Mouse (Mus musculus) myocyte (in vitro differentiated cells): ENCODE measurements around the gene Necab3. TPM values are rescaled to one million over a fixed set of nuclear protein-coding genes. Genes with fewer than 3 reads are reported as not detected.

Experiments
- H3K27me3 ChIP-seq: one replicate; pipeline ENCODE4 v1.6.1; 2011; ENCODE audit not compliant: control insufficient read depth, insufficient read depth, insufficient read length
- H3K36me3 ChIP-seq: one replicate; pipeline ENCODE4 v1.6.1; 2011; ENCODE audit not compliant: control insufficient read depth, insufficient read depth
- H3K4me2 ChIP-seq: one replicate; pipeline ENCODE4 v1.6.1; 2011; ENCODE audit warnings: low read depth, control low read depth
- H3K4me3 ChIP-seq: one replicate; pipeline ENCODE4 v1.5.1; 2011; ENCODE audit warnings: mild to moderate bottlenecking, control low read depth, moderate library complexity
- H3K79me2 ChIP-seq: one replicate; pipeline ENCODE4 v1.6.1; 2011; ENCODE audit not compliant: control insufficient read depth, insufficient read depth
- H3ac ChIP-seq: one replicate; pipeline ENCODE4 v1.6.1; 2011; ENCODE audit not compliant: control insufficient read depth, insufficient read length
- CEBPB ChIP-seq: IDR thresholded peaks from 2 replicates; pipeline ENCODE4 v1.6.1; 2011; ENCODE audit warnings: mild to moderate bottlenecking, moderate library complexity; ENCODE audit not compliant: poor library complexity, insufficient read depth, severe bottlenecking
- E2F4 ChIP-seq: IDR thresholded peaks from one replicate; pipeline ENCODE4 v1.6.1; 2011; ENCODE audit warnings: mild to moderate bottlenecking, control low read depth, moderate library complexity; ENCODE audit not compliant: insufficient read depth
- MAX ChIP-seq: IDR thresholded peaks from one replicate; pipeline ENCODE4 v1.6.1; 2011; ENCODE audit warnings: low read depth, mild to moderate bottlenecking, control low read depth
- MYOD1 ChIP-seq, 3 experiments: IDR thresholded peaks; one replicate each; pipeline ENCODE4 v1.6.1; 2011; ENCODE audit warnings: control low read depth in 2 of 3, low read depth in 2 of 3, mild to moderate bottlenecking in 2 of 3, moderate library complexity in 1 of 3; ENCODE audit not compliant: insufficient read length in 2 of 3, control insufficient read depth in 1 of 3
- MYOG ChIP-seq, 3 experiments: IDR thresholded peaks; one replicate each; pipeline ENCODE4 v1.6.1; 2011; ENCODE audit warnings: control low read depth in 2 of 3, low read depth in 2 of 3, mild to moderate bottlenecking in 2 of 3; ENCODE audit not compliant: insufficient read length in 2 of 3, control insufficient read depth in 1 of 3, insufficient read depth in 1 of 3
- POLR2A ChIP-seq: IDR thresholded peaks from one replicate; pipeline ENCODE4 v1.6.1; 2011; ENCODE audit warnings: low read depth, mild to moderate bottlenecking, control low read depth, moderate library complexity; ENCODE audit not compliant: insufficient read length
- POLR2AphosphoS2 ChIP-seq: IDR thresholded peaks from one replicate; pipeline ENCODE4 v1.6.1; 2011; ENCODE audit warnings: low read depth, control low read depth; ENCODE audit not compliant: insufficient read length
- REST ChIP-seq: IDR thresholded peaks from one replicate; pipeline ENCODE4 v1.6.1; 2011; ENCODE audit warnings: mild to moderate bottlenecking, control low read depth, moderate library complexity; ENCODE audit not compliant: insufficient read depth, insufficient read length
- SRF ChIP-seq: IDR thresholded peaks from one replicate; pipeline ENCODE4 v1.6.1; 2011; ENCODE audit warnings: low read depth; ENCODE audit not compliant: control insufficient read depth, insufficient read length
- TCF12 ChIP-seq: IDR thresholded peaks from one replicate; pipeline ENCODE4 v1.6.1; 2011; ENCODE audit warnings: mild to moderate bottlenecking, control low read depth; ENCODE audit not compliant: poor library complexity, insufficient read depth, severe bottlenecking
- TCF3 ChIP-seq: IDR thresholded peaks from one replicate; pipeline ENCODE4 v1.6.1; 2011; ENCODE audit warnings: low read depth, control low read depth; ENCODE audit not compliant: insufficient read length
- USF1 ChIP-seq: IDR thresholded peaks from one replicate; pipeline ENCODE4 v1.6.1; 2011; ENCODE audit warnings: low read depth, mild to moderate bottlenecking, control low read depth, moderate library complexity
- polyA plus RNA-seq: library from polyadenylated mRNA; unstranded; fragments of >200 nt; fragmentation: generic; extraction: Trizol; gene quantifications from one replicate; pipeline ENCODE4 v1.2.1, GENCODE M21; 2012; ENCODE audit warnings: missing spikeins

The Necab3 gene
- polyA plus RNA-seq, 1 experiment = 0.12 TPM

- peak; percentile 31 for TF ChIP-seq SRF
- no peak for TF ChIP-seq MYOG (IDR thresholded peaks at IDR 0.05; ENCODE audit: control insufficient read depth in 1 of 3, insufficient read depth in 1 of 3, insufficient read length in 2 of 3, low read depth in 2 of 3)
- TF ChIP-seq USF1 = peak; percentile 94
- TF ChIP-seq TCF12 = no peak
- peak; percentile 17 for TF ChIP-seq POLR2AphosphoS2
- no peak for TF ChIP-seq E2F4
- no peak for TF ChIP-seq REST
- peak in 1 of 3 experiments; percentile 3 for TF ChIP-seq MYOD1 (IDR thresholded peaks at IDR 0.05; ENCODE audit: control insufficient read depth in 1 of 3, insufficient read length in 2 of 3, low read depth in 2 of 3)
- peak; percentile 41 for TF ChIP-seq POLR2A
- H3K79me2 ChIP-seq = peaks cover 15% of the 10 kb centered on the region
- H3K4me3 ChIP-seq = peak overlapping the region; percentile 49
- no peaks in the 10 kb centered on the region for H3K36me3 ChIP-seq
- no peaks in the 10 kb centered on the region for H3K27me3 ChIP-seq
- H3ac ChIP-seq = peak overlapping the region; percentile 25
- peak overlapping the region; percentile 84 for H3K4me2 ChIP-seq
These were observed 10.5 kb upstream of the Necab3 start for GRCm38 (mm10) chr2:154569071-154569748.

- Histone ChIP-seq H3ac (peak overlapping the region; percentile 25), H3K4me2 (peak overlapping the region; percentile 84), H3K4me3 (peak overlapping the region; percentile 49), H3K27me3 (no peaks in the 10 kb centered on the region), H3K79me2 (peaks cover 15% of the 10 kb centered on the region), H3K36me3 (no peaks in the 10 kb centered on the region)
- peak in 2 of 3 experiments; percentile 42 to 70 for TF ChIP-seq MYOD1 (IDR thresholded peaks at IDR 0.05; ENCODE audit: control insufficient read depth in 1 of 3, insufficient read length in 2 of 3, low read depth in 2 of 3)
- TF ChIP-seq MYOG (IDR thresholded peaks at IDR 0.05; ENCODE audit: control insufficient read depth in 1 of 3, insufficient read depth in 1 of 3, insufficient read length in 2 of 3, low read depth in 2 of 3) = peak in 2 of 3 experiments; percentile 24 to 48
- TF ChIP-seq SRF = no peak
These were observed 9.8 kb upstream of the Necab3 start for GRCm38 (mm10) chr2:154568329-154569070.

DNA sequence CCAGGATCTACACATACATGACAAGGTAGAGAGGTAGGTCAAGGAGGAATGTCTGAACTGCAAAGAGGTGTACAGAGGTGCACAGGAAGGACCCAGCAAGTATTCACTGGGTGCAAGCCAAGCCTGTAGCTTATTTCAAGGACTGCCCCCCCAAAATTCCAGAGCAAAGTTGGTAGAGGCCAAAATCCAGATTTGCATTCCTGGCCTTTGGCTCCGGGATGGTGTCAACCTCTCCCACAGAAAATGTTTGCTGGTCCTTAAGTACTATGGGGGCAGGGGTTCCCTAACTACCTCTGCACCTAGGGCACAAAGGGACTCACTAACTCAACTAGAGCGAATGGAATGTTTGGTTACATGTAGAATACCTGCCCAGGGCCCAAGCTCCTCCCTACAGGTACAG, 9.1 kb upstream of the Necab3 start:
- Histone ChIP-seq H3K79me2 (peaks cover 15% of the 10 kb centered on the region), H3K4me2 (peak overlapping the region; percentile 84), H3K36me3 (peaks cover 5% of the 10 kb centered on the region), H3K4me3 (peak overlapping the region; percentile 49), H3K27me3 (no peaks in the 10 kb centered on the region), H3ac (no peak overlapping the region)
- TF ChIP-seq REST = no peak
- no peak for TF ChIP-seq USF1
- TF ChIP-seq POLR2AphosphoS2 = no peak
- no peak for TF ChIP-seq E2F4
- no peak for TF ChIP-seq MYOD1 (IDR thresholded peaks at IDR 0.05; ENCODE audit: control insufficient read depth in 1 of 3, insufficient read length in 2 of 3, low read depth in 2 of 3)
- no peak for TF ChIP-seq POLR2A
- no peak for TF ChIP-seq SRF

DNA sequence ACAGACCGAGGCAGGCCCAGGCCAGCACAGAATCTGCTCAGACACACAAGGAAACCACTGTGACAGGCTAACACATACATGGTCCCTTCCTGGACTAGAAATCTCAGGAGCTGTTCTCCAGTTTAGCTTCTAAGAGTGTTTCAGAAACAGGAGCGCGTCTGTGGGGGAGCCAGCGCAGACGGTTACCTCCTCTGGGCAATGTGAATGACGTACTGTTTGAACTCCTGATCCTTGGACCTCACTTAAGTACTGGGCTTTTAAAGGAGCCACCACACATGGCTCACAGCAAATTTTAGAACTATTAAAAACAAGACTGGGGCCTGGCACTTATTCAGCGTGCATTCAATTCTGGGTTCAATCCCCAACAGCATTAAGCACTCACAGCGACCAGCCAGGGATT, 8.0 kb upstream of the Necab3 start:
- Histone ChIP-seq H3K27me3 (no peaks in the 10 kb centered on the region), H3K79me2 (peaks cover 15% of the 10 kb centered on the region), H3K4me2 (peak overlapping the region; percentile 12), H3K36me3 (peaks cover 5% of the 10 kb centered on the region), H3K4me3 (no peak overlapping the region), H3ac (no peak overlapping the region)
- TF ChIP-seq MYOD1 (IDR thresholded peaks at IDR 0.05; ENCODE audit: control insufficient read depth in 1 of 3, insufficient read length in 2 of 3, low read depth in 2 of 3) (no peak), CEBPB (no peak), MAX (no peak), USF1 (no peak), TCF12 (no peak), E2F4 (no peak), MYOG (IDR thresholded peaks at IDR 0.05; ENCODE audit: control insufficient read depth in 1 of 3, insufficient read depth in 1 of 3, insufficient read length in 2 of 3, low read depth in 2 of 3) (no peak), TCF3 (no peak), SRF (no peak), POLR2AphosphoS2 (no peak), REST (no peak), POLR2A (no peak)
